Mouse (Mus musculus) cerebellum, adult 11 months (tissue): Measurements from ENCODE around the gene Gm5741.

Experiments
- DNase-seq: peaks from one replicate; pipeline ENCODE4 v3.0.0; 2022

Gene Gm5741

DNA sequence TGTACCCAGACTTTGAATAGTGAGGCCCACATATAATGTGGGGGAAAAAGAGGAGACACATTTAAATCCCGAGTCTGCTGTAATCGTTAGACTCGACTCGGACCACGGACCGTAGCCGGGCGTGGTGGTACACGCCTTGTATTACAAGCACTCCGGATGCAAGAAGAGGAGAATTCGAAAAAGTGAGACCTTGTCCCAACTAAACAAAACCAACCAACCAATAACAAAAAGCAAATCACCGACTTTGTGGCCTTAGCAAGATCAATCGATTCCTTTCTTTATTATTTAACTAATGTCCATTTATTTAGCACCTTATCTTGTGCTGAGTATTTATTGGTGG, 40.3 kb downstream of the Gm5741 start:
- DNase-seq = no peak

DNA sequence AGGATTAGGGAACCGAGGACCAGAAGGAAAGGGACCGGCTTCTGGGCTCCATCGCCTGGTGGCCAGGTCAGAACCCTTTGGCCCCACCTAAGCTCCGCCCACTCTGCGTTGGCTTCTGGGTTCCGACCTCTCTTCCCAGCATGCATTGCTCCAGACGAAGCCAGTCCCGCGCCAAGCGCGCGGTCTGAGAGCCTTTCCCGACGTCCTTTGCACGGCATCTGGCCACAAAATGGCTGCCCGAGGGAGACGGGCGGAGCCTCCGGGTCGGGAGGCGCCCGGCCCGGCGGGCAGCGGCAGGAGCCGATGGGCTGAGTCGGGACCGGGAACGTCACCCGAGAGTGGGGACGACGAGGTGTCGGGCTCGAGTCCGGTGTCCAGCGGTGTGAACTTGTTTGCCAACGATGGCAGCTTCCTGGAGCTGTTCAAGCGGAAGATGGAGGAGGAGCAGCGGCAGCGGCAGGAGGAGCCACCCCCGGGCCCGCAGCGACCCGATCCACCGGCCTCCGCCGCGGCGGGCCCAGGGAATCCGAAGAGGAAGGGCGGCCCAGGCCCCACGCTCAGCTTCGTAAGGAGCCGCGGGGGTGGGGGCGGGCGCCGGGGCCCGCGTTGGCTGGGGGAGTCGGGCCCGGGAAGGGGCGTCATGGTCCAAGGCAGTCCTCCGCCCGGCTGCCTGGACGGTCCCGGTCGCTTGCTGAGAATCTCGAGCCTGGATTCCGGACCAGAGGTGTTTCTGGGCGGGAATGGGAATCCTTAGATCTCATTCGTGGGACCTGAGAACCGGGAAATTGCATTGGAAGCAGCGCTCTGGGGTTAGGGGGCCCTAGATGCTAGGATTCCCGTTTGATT, 40.9 kb downstream of the Gm5741 start, which contains the start of gene Trir:
Trir (plus strand) TSS at position 154 of the 846 bp plus-strand sequence.
- peak; percentile 96 for DNase-seq

DNA sequence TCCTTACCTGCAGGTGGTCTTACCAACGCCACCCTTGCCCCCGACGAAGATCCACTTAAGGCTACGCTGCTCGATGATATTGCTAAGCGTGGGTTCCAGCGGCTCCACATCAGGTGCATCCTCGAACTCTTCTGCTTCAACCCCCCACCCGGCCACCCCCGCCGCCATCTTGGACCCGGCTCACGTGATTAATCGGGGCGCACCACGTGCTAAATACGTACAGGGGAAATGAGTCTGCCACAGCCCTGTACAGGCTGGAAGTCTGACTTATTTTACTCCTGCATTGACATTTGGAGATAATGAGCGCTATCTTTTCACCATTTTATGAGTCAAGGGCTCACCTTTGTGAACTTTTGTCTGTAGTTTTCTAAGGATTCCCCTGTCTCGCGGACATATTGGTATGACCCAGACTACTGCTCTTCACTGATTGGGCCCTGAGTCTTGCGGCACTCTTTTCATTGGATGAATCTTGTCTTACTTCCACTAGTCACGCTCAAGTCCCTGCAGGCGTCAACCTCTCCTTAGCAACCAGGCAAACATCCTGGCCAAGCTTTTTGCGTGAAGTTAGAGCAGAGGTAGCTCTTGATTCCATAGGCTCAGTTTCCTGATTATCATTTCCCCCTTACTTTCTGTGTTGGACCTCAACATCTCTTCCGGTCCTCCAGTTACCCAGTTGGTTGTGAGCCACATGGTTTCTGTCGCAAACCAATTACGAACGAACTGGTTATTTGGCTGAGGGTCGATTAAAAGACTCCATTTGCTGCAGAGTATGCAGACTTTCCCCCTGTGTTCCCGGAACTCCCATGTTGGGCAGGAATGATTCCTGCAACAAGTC, 42.5 kb downstream of the Gm5741 start, which contains the start of gene Asna1:
Asna1 (minus strand) TSS at position 184 of the 835 bp plus-strand sequence.
- peak; percentile 72 for DNase-seq

DNA sequence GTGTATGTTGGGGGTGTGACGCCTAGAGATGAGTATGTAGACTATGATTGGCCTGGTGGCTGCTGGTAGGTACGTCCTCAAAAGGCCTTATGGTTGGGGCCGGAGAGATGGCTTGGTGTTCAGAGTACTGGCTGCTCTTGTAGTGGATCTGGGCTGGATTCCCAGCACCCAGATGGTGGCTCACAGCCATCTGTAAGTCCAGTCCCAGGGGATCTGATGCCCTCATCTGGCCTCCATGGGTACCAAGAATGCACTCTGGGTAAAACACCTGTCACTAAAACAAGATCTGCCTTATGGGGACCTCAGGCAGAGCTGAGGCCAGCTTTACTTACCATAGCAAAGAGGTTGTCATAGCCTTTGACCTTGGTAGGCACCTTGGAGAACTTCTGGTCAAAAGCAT, 43.9 kb downstream of the Gm5741 start:
- no peak for DNase-seq

DNA sequence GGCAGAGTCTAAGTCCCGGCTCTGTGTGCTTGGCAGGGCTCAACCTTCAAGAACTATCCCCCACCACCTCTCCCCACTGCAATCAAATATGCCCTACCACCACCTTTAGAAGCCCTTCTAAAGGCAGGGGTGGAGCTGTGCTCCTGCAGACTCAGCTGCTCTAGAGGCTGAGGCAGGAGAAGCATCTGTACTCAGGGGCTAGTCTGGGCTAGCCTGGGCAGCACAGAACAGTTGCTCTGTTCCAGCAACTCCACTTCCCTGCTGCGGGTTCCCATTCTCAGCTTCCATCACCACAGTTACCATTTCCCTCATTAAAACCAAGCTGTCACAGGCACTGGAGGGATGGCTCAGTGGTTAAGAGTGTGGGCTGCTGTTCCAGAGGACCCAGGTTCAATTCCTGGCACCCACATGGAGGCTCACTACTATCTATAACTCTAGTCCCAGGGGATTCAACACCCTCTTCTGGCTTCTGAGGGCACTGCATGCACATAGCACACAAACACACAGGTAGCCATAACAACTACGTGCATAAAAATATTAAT, 46.2 kb downstream of the Gm5741 start:
- DNase-seq = no peak
